Mouse (Mus musculus): ENCODE data around the gene Upf3a. TPM values are rescaled to one million over a fixed set of nuclear protein-coding genes. Genes with fewer than 3 reads are reported as not detected.
"Not testable (repeated sequence)": the region's sequence is repeated elsewhere in the genome, so short reads cannot be mapped to it uniquely, and the experiment has no call there.

Upf3a gene
- polyA plus RNA-seq (2014; fragmentation: Nextera tagmentation; extraction: Ambion mirVana) = 35.4 and 36.3 TPM in 2 replicates

GRCm38 (mm10) chr8:13785250-13785763, at the start of gene Upf3a:
Upf3a (plus strand) TSS chr8:13785615.
- Histone ChIP-seq H3K4me3 (replicated peaks; ENCODE audit: low read length) (peak within 1 kb of the TSS; percentile 48), H3K27ac (peak within 1 kb of the TSS; percentile 96), H3K4me2 (replicated peaks) (peak within 1 kb of the TSS; percentile 90), H3K27me3 (ENCODE audit: control insufficient read depth, insufficient read depth, low read length) (no peaks in the 10 kb centered on the region), H3K4me1 (replicated peaks; ENCODE audit: control insufficient read depth, insufficient read depth, low read length) (peaks cover 17% of the 10 kb centered on the region), H3K9ac (peak within 1 kb of the TSS; percentile 81), H3K36me3 (replicated peaks; ENCODE audit: control insufficient read depth, insufficient read depth) (peaks cover 37% of the 10 kb centered on the region), H3K9me3 (ENCODE audit: control insufficient read depth, low read length) (no peaks in the 10 kb centered on the region)
- DNase-seq (ENCODE audit: low spot score) = peak; percentile 96
- WGBS = under 1% methylated on average over 47 of the region's 47 CpGs
- ATAC-seq (ENCODE audit: low FRiP score) = peak; percentile 97

GRCm38 (mm10) chr8:13740323-13740770, 45.1 kb upstream of the Upf3a start:
- no peaks in the 10 kb centered on the region for H3K36me3 ChIP-seq (replicated peaks; ENCODE audit: control insufficient read depth, insufficient read depth)
- H3K4me3 ChIP-seq (replicated peaks; ENCODE audit: low read length) = no peak overlapping the region
- H3K4me1 ChIP-seq (replicated peaks; ENCODE audit: control insufficient read depth, insufficient read depth, low read length) = no peaks in the 10 kb centered on the region; the same call in 1 of the 2 replicates
- 56% methylated on average over 6 of the region's 6 CpGs for WGBS
- H3K9me3 ChIP-seq (ENCODE audit: control insufficient read depth, low read length) = no peaks in the 10 kb centered on the region
- H3K27ac ChIP-seq = no peak overlapping the region
- no peaks in the 10 kb centered on the region for H3K27me3 ChIP-seq (ENCODE audit: control insufficient read depth, insufficient read depth, low read length)
- DNase-seq (ENCODE audit: low spot score) (no peak), ATAC-seq (ENCODE audit: low FRiP score) (no peak)
- H3K9ac ChIP-seq = no peak overlapping the region
- no peak overlapping the region for H3K4me2 ChIP-seq (replicated peaks)

GRCm38 (mm10) chr8:13740817-13741613, 44.4 kb upstream of the Upf3a start:
- Histone ChIP-seq H3K27ac (no peak overlapping the region), H3K27me3 (ENCODE audit: control insufficient read depth, insufficient read depth, low read length) (no peaks in the 10 kb centered on the region), H3K9me3 (ENCODE audit: control insufficient read depth, low read length) (no peaks in the 10 kb centered on the region), H3K4me2 (replicated peaks) (no peak overlapping the region), H3K4me3 (replicated peaks; ENCODE audit: low read length) (no peak overlapping the region), H3K4me1 (replicated peaks; ENCODE audit: control insufficient read depth, insufficient read depth, low read length) (no peaks in the 10 kb centered on the region; the same call in 1 of the 2 replicates), H3K36me3 (replicated peaks; ENCODE audit: control insufficient read depth, insufficient read depth) (no peaks in the 10 kb centered on the region), H3K9ac (no peak overlapping the region)
- WGBS = 86% methylated on average over 7 of the region's 7 CpGs
- ATAC-seq (ENCODE audit: low FRiP score) (no peak), DNase-seq (ENCODE audit: low spot score) (no peak)

GRCm38 (mm10) chr8:13746212-13746611, 39.2 kb upstream of the Upf3a start:
- DNase-seq (ENCODE audit: low spot score); H3K9me3 ChIP-seq (ENCODE audit: control insufficient read depth, low read length); H3K4me3 ChIP-seq (replicated peaks; ENCODE audit: low read length); ATAC-seq (ENCODE audit: low FRiP score); H3K27ac ChIP-seq; H3K9ac ChIP-seq; H3K27me3 ChIP-seq (ENCODE audit: control insufficient read depth, insufficient read depth, low read length); H3K36me3 ChIP-seq (replicated peaks; ENCODE audit: control insufficient read depth, insufficient read depth); H3K4me2 ChIP-seq (replicated peaks); H3K4me1 ChIP-seq (replicated peaks; ENCODE audit: control insufficient read depth, insufficient read depth, low read length): not testable (repeated sequence)
- 97% methylated on average over 5 of the region's 6 CpGs for WGBS

- no peaks in the 10 kb centered on the region for H3K4me1 ChIP-seq (replicated peaks; ENCODE audit: control insufficient read depth, insufficient read depth, low read length)
- no peak overlapping the region for H3K9ac ChIP-seq
- WGBS = 38% methylated on average over 3 of the region's 3 CpGs
These were observed 37.8 kb upstream of the Upf3a start for GRCm38 (mm10) chr8:13747626-13748025.

GRCm38 (mm10) chr8:13753680-13754079, 31.7 kb upstream of the Upf3a start:
- H3K27ac ChIP-seq = no peak overlapping the region
- ATAC-seq (ENCODE audit: low FRiP score) = no peak
- H3K36me3 ChIP-seq (replicated peaks; ENCODE audit: control insufficient read depth, insufficient read depth) = no peaks in the 10 kb centered on the region
- H3K27me3 ChIP-seq (ENCODE audit: control insufficient read depth, insufficient read depth, low read length) = no peaks in the 10 kb centered on the region
- no peaks in the 10 kb centered on the region for H3K9me3 ChIP-seq (ENCODE audit: control insufficient read depth, low read length)
- WGBS = 21% methylated on average over 2 of the region's 2 CpGs
- no peak overlapping the region for H3K9ac ChIP-seq
- H3K4me1 ChIP-seq (replicated peaks; ENCODE audit: control insufficient read depth, insufficient read depth, low read length) = peaks cover 11% of the 10 kb centered on the region
- no peak overlapping the region for H3K4me2 ChIP-seq (replicated peaks)
- peak; percentile 80 for DNase-seq (ENCODE audit: low spot score)
- no peak overlapping the region for H3K4me3 ChIP-seq (replicated peaks; ENCODE audit: low read length)

More at GRCm38 (mm10) chr8:13747626-13748025, 37.8 kb upstream of the Upf3a start:
- H3K4me2 ChIP-seq (replicated peaks) = no peak overlapping the region
- H3K36me3 ChIP-seq (replicated peaks; ENCODE audit: control insufficient read depth, insufficient read depth) = no peaks in the 10 kb centered on the region
- ATAC-seq (ENCODE audit: low FRiP score) (no peak), DNase-seq (ENCODE audit: low spot score) (no peak)
- no peaks in the 10 kb centered on the region for H3K9me3 ChIP-seq (ENCODE audit: control insufficient read depth, low read length)
- H3K27me3 ChIP-seq (ENCODE audit: control insufficient read depth, insufficient read depth, low read length) = no peaks in the 10 kb centered on the region
- no peak overlapping the region for H3K4me3 ChIP-seq (replicated peaks; ENCODE audit: low read length)
- no peak overlapping the region for H3K27ac ChIP-seq

- no peak overlapping the region for H3K27ac ChIP-seq
- no peaks in the 10 kb centered on the region for H3K9me3 ChIP-seq (ENCODE audit: control insufficient read depth, low read length)
- no peak overlapping the region for H3K4me3 ChIP-seq (replicated peaks; ENCODE audit: low read length)
- DNase-seq (ENCODE audit: low spot score) (no peak), ATAC-seq (ENCODE audit: low FRiP score) (no peak)
- no peaks in the 10 kb centered on the region for H3K27me3 ChIP-seq (ENCODE audit: control insufficient read depth, insufficient read depth, low read length)
- H3K36me3 ChIP-seq (replicated peaks; ENCODE audit: control insufficient read depth, insufficient read depth) = peaks cover 16% of the 10 kb centered on the region
- peaks cover 19% of the 10 kb centered on the region for H3K4me1 ChIP-seq (replicated peaks; ENCODE audit: control insufficient read depth, insufficient read depth, low read length)
- H3K4me2 ChIP-seq (replicated peaks) = peak overlapping the region; percentile 80; the same call in 1 of the 2 replicates
- WGBS = 69% methylated on average over 7 of the region's 7 CpGs
- peak overlapping the region; percentile 94; the same call in 1 of the 2 replicates for H3K9ac ChIP-seq
These were observed 28.9 kb upstream of the Upf3a start for GRCm38 (mm10) chr8:13756480-13756879.

GRCm38 (mm10) chr8:13756982-13757804, 28.2 kb upstream of the Upf3a start, which contains the start of gene Cdc16:
Cdc16 (plus strand) TSS chr8:13757676.
- Histone ChIP-seq H3K4me2 (replicated peaks) (peak within 1 kb of the TSS; percentile 80), H3K36me3 (replicated peaks; ENCODE audit: control insufficient read depth, insufficient read depth) (peaks cover 23% of the 10 kb centered on the region), H3K9ac (peak within 1 kb of the TSS; percentile 94), H3K4me3 (replicated peaks; ENCODE audit: low read length) (peak within 1 kb of the TSS; percentile 99), H3K4me1 (replicated peaks; ENCODE audit: control insufficient read depth, insufficient read depth, low read length) (peaks cover 19% of the 10 kb centered on the region), H3K27ac (peak within 1 kb of the TSS; percentile 76), H3K27me3 (ENCODE audit: control insufficient read depth, insufficient read depth, low read length) (no peaks in the 10 kb centered on the region), H3K9me3 (ENCODE audit: control insufficient read depth, low read length) (no peaks in the 10 kb centered on the region)
- ATAC-seq (ENCODE audit: low FRiP score) = peak; percentile 95
- peak; percentile 92 for DNase-seq (ENCODE audit: low spot score)
- WGBS = 9% methylated on average over 38 of the region's 40 CpGs
